Mouse (Mus musculus) left cerebral cortex, postnatal 10 days (tissue): ENCODE results near the gene Myof. TPM values are rescaled to one million over a fixed set of nuclear protein-coding genes. Genes with fewer than 3 reads are reported as not detected.

ENCODE experiments used
- DNase-seq, 2 experiments: peaks; one replicate each; pipeline ENCODE4 v3.0.0; 2021 to 2022; ENCODE audit warnings: low spot score in 2 of 2, mixed read lengths in 1 of 2; ENCODE audit errors: extremely low spot score in 1 of 2
- intact Hi-C: fragments of 180-260 bp; cut with DNase I; formaldehyde crosslinking; loops from one replicate; pipeline ENCODE4 v1.15.1; 2025
- total RNA-seq, 2 experiments: library from RNA; stranded (reverse); gene quantifications; 2 replicates each; pipeline ENCODE4 v1.2.3; 2021

Gene Myof
- total RNA-seq, 2 experiments from 2014 or later: 7.2 to 7.8 TPM

DNA sequence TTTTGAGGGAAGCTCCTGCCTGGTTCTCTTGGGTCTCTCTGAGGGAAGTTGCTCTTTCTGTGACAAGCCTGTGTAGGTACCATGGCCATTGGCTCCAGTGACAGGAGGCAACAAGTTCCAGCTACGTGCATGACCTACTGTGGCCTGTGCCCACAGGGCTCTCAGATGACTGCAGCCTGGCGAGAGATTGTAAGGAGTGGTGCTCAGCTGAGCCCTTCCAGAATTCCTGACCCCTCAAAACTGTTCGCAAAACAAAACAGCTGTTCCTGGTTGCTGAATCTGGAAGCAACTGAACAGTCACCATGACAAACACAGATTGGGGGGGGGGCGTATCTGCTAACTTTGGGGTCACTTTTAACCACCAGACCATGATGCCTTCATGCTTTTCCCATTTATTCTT is 129.1 kb downstream of the Myof start:
- intact Hi-C loops: no loop called here
- DNase-seq: no peak

DNA sequence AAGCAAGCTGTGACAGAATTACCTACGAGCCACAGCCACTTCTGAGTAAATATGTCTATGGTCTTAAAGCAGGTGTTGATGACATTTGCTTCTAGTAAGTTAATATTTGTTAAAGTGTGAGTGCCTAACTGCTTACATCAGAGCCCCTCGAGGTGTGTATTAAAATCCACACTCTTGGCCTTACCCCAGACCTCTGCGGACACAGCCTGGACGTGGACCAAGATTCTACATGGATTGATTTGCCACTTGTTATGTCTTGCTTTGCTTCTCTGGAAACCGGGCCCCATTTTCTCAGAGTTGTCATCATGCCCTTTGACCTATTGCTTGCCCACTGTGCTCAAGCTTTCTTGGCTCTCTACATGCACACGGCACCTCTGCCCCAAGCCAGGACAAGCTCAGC is 130.9 kb downstream of the Myof start:
- intact Hi-C loops: no loop called here
- no peak for DNase-seq

DNA sequence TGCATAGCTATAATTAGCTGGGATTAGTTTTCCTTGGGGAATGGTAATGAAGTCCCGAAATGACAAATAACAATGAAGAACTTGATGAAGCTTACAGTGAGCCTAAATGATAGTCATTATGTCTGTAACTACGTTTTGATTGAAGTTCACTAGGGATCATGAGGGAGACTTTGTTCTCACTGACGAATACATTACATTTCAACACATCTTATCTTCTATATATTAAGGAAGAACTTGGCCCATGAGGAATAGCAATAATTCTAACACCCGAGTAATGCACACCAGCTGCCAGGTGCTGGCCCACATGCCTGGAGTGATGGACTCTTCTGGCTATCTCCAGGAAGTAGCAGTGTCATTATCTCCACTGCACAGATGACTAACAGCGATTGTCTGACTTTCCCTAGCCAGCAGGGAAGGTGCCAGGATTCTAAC is 133.5 kb downstream of the Myof start:
- no peak for DNase-seq
- intact Hi-C loops: no loop called here

DNA sequence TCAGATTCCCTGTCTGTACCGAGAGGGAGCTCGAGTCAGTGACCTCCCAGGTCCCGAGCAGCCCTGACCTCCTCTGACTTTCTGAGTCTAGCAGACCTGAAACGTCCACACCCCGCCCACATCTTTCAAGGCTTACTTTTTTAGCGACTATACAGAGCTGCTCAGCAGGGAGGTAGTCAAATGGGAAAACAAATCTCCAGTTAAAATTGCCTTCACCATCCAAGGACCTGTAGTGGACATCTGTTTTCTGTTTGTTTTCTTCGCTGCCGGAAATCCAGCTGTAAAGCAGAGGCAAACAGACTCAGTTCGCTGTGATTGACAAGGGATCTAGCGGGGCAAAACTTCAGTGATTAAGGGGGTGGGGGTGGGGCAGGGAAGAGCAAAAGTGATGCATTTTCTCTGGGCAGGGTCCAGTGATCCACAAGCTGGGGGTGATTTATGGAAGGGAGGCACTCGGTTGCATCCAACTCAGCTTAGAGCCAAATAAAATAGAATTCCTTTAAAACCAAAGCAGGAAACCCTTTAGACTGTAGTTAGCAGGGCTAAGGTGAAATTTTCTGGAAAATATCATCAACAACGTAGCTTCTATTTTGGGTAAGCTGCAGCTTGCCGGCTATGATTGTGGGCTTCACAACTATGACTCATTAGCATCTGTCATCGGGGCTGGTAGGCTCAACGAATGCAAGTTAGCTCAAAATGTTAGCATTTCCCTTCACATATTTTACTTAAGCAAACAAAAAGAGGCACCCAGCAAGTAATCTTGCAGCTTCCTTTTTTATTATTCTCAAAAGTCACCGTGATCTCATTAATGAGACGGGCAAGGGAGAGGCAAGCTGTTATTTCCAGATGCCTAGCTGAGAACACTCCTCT is 135.7 kb downstream of the Myof start:
- intact Hi-C loops: no loop called here
- DNase-seq: peak in 1 of 2 experiments; percentile 55

DNA sequence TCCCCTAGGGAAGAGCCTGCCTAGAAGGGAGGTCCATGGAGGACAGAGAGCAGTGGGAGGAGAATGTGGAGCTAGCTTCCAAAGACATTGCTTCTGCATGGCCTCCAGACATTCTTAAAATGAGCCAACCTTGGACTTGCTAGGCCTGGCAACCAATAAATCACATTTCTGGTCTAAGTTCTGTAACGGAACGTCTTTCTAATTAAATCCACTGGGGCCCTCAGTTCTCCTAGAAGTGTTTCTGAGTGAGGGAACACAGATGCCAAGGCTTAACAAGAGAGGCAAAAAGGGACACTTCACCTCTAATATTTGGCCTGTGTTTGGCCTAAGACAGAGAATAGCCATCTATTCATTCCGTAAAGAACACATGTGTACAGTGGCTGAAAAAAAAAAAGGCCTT is 136.5 kb downstream of the Myof start:
- DNase-seq: no peak
- intact Hi-C loops: no loop called here

DNA sequence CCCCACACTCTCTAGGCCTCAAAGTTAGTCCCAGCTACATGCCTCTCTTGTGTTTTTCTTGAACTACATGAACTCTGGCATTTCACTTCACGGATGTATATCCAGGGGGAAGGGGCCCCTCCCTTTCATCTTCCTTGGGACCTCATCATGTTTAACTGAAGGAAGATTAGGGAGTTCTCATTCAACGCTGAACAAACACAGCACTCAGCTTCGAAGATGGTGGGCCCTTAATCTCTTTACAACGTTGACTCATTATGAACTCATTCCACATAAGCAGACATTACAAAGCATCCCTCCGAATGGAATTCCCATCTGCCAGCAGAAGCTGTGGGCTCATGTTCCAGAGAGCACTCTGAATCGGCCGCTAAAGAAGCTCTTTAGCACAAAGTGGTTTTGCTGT is 147.3 kb downstream of the Myof start:
- intact Hi-C loops: no loop called here

DNA sequence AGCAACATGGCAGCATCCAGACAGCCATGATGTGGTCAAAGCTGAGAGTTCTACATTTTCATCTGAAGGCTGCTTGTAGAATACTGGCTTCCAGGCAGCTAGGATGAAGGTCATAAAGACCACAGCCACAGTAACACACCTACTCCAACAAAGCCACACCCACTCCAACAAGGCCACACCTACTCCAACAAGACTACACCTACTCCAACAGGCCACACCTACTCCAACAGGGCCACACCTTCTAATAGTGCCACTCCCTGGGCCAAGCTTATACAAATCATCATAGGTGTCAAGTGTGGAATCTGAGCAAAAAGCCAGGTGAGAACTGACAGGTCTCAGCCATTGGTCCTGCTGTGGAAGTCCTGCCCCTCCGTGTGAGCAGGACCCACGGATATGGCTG is 152.4 kb downstream of the Myof start:
- DNase-seq: no peak
- intact Hi-C loops: no loop called here

More for the DNA sequence above, 147.3 kb downstream of the Myof start:
- no peak for DNase-seq

DNA sequence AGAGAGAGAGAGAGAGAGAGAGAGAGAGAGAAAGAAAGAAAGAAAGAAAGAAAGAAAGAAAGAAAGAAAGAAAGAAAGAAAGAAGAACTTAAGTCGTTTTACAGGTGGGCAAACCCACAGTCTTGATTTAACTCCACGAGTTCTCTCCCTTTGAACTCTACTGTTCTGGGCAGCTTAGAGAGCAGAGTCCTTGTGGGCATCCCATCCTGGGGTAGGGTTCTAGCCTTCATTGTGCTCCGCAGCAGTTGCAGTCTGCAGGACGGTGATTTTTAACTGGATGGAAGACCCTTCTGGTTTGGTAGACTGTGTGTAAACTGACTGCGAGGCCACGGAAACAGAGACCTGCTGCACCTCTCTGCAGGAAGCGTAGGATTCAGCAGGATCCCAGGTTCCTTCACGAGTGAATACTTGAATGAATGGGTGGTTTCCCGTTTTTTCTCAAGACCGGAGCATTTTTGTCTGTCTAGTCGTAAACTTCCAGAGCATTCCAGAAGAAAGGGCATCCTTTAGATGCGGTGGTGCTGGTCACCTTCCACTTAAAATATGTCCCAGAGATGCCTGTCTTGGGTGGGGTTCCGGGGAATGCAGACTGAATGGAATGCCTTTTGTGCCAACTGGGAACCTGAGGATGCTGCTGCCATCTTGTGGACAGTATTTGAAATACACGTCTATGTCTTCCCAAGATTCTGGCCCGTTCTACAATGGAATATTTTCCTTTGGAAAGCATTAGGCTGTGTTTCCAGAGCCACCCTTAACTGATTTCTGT is 156.8 kb downstream of the Myof start:
- intact Hi-C loops: loop anchor here (2.0 kb wide), 1 partner anchor 182 kb away; no protein-coding TSS in a partner anchor
- DNase-seq: peak; percentile 54 to 76

DNA sequence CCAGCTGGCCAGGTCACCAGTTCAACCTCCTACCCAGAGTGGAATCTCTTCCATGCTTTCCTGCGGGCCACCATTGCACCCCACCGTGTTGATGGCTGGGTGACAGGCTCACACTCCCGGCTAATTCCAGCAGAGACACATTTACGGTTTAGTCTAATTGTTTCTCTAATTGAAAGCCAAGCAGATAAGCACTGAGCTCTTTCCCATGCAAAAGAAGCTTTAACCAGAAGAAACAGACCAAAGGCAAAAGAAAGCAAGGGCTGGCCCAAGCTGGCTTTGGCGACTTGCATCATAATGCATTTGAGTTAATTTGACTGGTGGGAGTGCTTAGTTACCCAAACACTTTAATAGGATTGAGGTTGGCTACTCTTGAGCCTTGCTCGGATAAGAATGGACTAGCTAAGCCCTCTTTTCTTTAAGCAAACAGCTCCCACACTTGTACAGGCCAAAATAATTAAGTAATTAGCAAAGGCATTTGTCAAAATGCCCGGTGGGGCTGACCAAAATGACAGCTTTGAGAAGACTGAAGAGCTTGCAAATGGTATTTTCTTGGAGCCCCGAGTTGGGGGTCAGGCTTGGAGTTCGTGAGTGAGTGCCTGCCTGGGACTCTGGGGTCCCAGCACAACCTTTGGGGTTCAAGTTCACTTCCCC is 161.8 kb downstream of the Myof start:
- no peak for DNase-seq
- intact Hi-C loops: no loop called here

DNA sequence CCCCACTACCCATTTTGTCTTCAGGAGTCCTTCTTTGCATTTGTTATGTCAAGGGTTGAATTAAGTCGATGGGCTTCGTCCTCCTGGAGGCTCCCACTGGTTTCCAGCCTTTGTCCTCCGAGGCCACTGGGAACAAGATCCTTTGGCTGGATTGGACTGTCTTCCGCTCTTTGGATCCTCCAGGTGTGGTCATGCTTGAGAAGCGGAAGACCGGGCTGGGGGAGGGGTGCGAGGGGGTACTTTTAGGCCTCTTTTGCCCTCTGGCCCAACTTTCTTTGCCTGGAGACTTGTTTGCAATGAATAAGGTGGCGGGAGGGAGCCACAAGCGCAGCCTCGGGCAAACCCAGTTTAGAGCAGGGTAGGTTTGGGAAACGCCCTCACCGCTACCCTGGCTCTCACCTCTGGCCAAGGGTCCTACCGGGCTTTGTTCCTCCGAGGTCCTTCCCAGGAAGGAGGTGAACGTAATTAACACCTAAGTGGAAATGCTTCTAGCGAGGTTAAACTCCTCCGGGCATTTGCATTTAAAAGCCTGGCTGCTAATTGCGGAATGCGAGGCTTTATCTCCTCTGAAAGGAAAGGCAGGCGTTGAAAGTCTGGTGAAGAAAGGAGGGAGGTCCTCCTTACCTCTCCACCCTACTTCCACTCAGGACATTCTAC is 165.7 kb downstream of the Myof start:
- no peak for DNase-seq
- intact Hi-C loops: no loop called here

DNA sequence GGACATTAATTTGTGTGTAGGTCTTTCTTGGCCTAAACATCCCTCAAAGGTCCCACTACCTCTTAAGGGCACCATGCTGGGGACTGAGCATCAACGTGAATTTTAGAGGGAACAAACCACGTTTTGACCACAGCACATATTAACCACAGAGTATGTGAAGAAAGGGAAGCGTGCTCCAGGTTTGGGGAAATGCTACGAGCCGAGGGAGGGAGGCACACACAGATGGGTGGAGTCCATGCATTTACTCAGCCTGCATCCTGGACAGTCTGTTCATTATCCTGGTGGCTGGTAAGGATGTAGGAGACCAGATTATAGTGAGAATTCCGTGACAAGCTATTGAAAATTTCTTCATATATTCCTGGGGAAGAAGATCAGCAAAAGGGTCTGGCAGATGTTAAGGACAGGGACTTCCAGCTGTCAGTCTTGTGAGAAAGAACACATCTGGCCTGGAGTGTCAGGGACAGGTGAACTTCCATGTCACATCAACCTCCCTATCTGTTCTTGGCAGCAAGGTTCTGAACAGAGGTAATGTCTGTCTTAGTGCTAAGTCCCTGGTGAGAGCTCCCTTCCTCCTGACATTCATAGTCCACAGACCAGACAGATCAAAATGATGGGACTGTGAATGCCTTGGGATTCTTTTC is 166.7 kb downstream of the Myof start:
- intact Hi-C loops: no loop called here
- DNase-seq: no peak

DNA sequence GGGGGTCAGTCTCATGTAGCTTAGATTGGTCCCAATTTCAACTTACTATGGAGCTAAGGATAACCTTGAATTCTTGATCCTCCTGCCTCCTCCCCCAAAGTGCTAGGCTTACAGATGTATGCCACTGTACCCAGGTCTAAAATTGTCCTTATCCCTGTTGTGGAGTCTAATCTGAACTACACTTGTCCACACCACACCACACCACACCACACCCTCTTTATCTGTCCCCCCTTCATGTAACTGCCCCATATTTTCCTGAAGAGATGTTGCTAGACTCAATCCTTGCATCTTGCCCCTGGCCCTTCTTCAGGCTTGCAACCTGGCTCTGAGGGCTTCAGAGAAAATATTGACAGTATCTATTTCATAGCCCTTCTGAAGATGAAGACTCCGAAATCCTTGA is 169.9 kb downstream of the Myof start:
- no peak for DNase-seq
- intact Hi-C loops: no loop called here

DNA sequence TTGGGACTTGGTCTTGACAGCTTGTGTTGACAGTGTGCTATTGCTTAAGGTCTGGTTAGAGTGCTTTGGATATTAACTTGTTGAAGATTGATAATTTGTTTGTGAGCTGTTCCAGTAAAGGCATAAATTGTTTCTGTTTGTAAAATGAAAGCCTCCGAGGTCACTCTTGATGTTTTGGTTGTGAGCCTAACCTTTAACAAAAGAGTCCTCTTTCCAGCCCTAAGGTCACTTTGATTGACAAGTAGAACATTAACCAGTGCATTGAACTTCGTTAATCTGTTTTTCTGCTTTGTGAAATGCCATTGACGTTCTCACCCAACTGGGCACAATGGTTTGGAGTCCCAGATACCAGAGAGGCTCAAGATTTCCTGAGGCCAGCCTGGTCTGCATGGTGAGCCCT is 175.8 kb downstream of the Myof start:
- no peak for DNase-seq
- intact Hi-C loops: no loop called here

DNA sequence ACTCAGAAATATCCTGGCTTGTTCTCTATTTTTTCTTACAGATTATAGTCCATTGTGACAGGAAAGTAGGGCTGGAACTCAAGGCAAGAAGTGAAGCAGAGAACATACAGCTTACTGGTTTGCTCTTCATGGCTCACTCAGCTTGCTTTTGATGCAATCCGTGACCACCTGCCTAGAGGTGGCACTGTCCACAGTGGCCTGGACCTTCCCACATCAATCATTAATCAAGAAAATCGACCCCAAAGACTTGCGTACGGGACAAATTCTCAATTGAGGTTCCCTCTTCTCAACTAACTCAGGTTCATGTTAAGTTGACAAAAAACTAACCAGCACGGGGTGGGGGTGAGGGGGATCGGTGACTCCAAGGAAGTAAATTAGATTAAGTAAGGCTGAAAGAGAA is 176.4 kb downstream of the Myof start:
- DNase-seq: no peak
- intact Hi-C loops: no loop called here

DNA sequence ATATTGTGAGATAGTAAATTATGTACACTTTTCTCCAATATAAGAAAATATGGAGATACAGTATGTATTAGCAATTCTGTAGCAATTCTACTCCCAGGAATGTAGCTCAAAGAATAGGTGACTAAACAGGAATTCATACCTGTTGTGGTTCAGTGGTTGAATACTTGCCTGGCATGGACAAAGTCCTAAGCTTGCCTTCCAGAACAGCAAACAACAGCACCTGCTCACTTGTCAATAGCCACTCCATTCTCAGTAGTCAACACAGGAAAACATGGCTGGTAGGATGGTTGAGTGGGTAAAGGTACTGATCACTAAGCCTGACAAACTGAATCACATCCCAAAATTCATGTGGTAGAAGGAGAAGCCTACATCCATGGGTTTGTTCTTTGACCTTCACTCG is 182.2 kb downstream of the Myof start:
- DNase-seq: no peak
- intact Hi-C loops: no loop called here

DNA sequence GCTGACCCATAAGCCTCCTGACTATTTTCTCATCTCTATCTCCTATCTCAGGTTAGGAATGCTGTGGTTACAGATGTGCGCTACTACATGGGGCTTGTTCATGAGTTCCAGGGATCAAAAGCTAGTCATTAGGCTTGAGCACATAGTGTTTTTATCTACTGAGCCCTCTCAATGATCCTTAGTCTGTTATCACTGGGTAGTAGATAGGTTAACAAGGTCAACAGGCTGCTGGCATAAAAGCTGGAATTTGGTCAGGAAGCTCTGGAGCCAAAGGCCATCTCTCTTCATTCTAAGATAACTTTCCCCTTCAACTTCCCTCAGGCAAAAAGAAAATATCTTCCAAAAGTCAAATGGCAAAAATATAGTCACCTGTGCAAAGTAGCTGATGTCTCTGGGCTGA is 183.1 kb downstream of the Myof start:
- no peak for DNase-seq
- intact Hi-C loops: no loop called here

DNA sequence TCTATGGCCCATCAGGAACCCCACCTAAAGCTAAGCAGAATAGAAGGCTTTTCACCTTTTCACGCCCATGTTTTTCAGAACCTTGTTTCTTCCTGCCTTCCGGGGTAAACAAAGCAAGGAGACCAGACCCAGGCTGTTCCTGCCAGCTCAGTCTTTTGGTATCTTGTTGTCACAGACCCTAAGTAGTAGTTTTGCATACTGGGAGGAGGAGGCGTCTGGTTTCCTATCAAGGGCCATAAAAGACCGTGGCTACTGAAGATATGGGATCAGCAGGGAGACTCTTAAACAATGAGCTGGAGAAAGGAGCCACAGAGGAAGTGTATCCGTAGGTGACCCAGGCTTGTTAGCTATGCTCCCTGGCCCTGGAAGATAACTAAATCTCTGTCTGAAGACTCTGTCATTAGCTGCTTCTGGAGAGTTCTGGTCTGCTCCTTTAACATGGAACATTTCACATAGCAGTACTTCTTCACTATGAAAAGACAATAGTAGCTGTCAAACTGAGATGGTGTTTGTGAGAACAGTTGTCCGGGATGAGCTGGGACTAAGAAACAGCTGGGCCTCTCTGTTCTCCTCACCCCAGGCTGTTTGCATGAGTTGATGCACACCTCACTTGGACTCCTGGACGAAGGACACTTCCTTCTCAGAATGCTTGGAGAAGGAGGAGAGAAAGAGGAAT is 184.8 kb downstream of the Myof start:
- DNase-seq: no peak
- intact Hi-C loops: no loop called here

DNA sequence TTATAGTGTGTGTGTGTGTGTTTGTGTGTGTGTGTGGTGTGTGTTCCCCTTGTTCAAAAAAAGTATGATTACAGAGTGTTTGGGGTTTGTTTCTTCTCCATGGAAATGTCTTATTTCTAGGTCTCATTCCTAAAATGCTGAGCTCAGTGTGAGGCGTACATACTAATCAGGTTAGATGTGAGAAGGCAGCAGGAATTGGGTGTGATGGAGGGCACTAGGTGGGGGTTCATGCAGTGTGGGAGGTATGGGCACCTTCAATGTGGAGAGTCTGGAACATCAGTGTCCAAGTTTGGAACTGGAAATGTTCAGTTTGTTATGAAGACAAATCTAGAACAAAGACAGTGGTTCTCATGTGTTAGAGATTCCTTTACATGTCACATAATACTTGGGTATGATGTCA is 191.3 kb downstream of the Myof start:
- DNase-seq: no peak
- intact Hi-C loops: no loop called here
